Mouse (Mus musculus): ENCODE data around the gene Patz1.

GRCm38 (mm10) chr11:3318286-3318685 is 29.6 kb downstream of the Patz1 start:
- TF ChIP-seq CTCF (IDR thresholded peaks at IDR 0.05; ENCODE audit: low read depth, low read length) (no peak), POLR2A (IDR thresholded peaks at IDR 0.05; ENCODE audit: borderline replicate concordance, low read depth, low read length) (no peak)
